Mouse (Mus musculus) heart, embryonic 14.5 days (tissue): ENCODE measurements at regions not wholly inside any gene's neighbourhood (a gene's known extent, or its start where the extent isn't known, plus 50 kb on each side); places are given as distances from the start of the nearest gene placed in this dataset.
"Not testable (repeated sequence)": the region's sequence is repeated elsewhere in the genome, so short reads cannot be mapped to it uniquely, and the experiment has no call there.

ENCODE experiments used
- ATAC-seq: fragments of 200-750 bp; cut with Nextera tagmentation; 2 replicates; pipeline ENCODE4 v1.8.0; 2017; ENCODE audit warnings: low read depth, moderate TSS enrichment; ENCODE audit not compliant: insufficient number of reproducible peaks, insufficient read depth, low FRiP score
- H3K27ac ChIP-seq, 2 experiments: fragments of 200-500 bp in 1 of 2; fragments of 300-500 bp in 1 of 2; sonication (generic) in 1 of 2; replicated peaks in 1 of 2; 2 replicates each; pipeline ENCODE4 v1.5.1; 2012 to 2014; ENCODE audit warnings: low read depth in 2 of 2, low read length in 2 of 2, control low read depth in 1 of 2, mild to moderate bottlenecking in 1 of 2, mixed read lengths in 1 of 2; ENCODE audit not compliant: control insufficient read depth in 1 of 2, insufficient read depth in 1 of 2
- H3K27me3 ChIP-seq: fragments of 300-500 bp; sonication (generic); 2 replicates; pipeline ENCODE4 v1.6.1; 2014; ENCODE audit warnings: mild to moderate bottlenecking, low read length, control low read depth; ENCODE audit not compliant: control insufficient read depth, insufficient read depth
- H3K36me3 ChIP-seq: fragments of 300-500 bp; sonication (generic); 2 replicates; pipeline ENCODE4 v1.6.1; 2014; ENCODE audit warnings: mild to moderate bottlenecking, control low read depth, low read length, mixed read lengths; ENCODE audit not compliant: control insufficient read depth, insufficient read depth
- H3K4me1 ChIP-seq, 2 experiments: fragments of 200-500 bp in 1 of 2; fragments of 300-500 bp in 1 of 2; sonication (generic) in 1 of 2; 2 replicates each; pipeline ENCODE4 v1.6.1; 2012 to 2014; ENCODE audit warnings: low read length in 2 of 2, control low read depth in 1 of 2, mixed read lengths in 1 of 2; ENCODE audit not compliant: control insufficient read depth in 2 of 2, insufficient read depth in 2 of 2
- H3K4me2 ChIP-seq: fragments of 300-500 bp; sonication (generic); 2 replicates; pipeline ENCODE4 v1.6.1; 2014; ENCODE audit warnings: mild to moderate bottlenecking, low read length
- H3K4me3 ChIP-seq, 2 experiments: fragments of 200-500 bp in 1 of 2; fragments of 300-500 bp in 1 of 2; sonication (generic) in 1 of 2; 2 replicates each; pipeline ENCODE4 v1.5.1; 2012 to 2014; ENCODE audit warnings: low read length in 2 of 2, mild to moderate bottlenecking in 2 of 2, control low read depth in 1 of 2, low read depth in 1 of 2, moderate library complexity in 1 of 2; ENCODE audit not compliant: control insufficient read depth in 1 of 2, insufficient read depth in 1 of 2
- H3K9ac ChIP-seq: fragments of 300-500 bp; sonication (generic); 2 replicates; pipeline ENCODE4 v1.6.1; 2014; ENCODE audit warnings: mild to moderate bottlenecking, low read length
- H3K9me3 ChIP-seq: fragments of 300-500 bp; sonication (generic); 2 replicates; pipeline ENCODE4 v1.6.1; 2016; ENCODE audit warnings: low read length, control low read depth; ENCODE audit not compliant: control insufficient read depth
- WGBS: fragments of 180-500 bp; shearing (Covaris S2); extraction: QIAGEN DNeasy Blood & Tissue Kit; methylation state at CpG from one replicate; pipeline ENCODE4 v1.1.7; 2014; 5-methylcytosine and 5-hydroxymethylcytosine counted together

- no peak for ATAC-seq
- Histone ChIP-seq H3K4me2 (no peak overlapping the region), H3K9me3 (no peaks in the 10 kb centered on the region), H3K4me3 (no peak overlapping the region), H3K27me3 (no peaks in the 10 kb centered on the region), H3K4me1 (no peaks in the 10 kb centered on the region), H3K9ac (no peak overlapping the region), H3K36me3 (no peaks in the 10 kb centered on the region), H3K27ac (no peak overlapping the region)
These were observed 1111.6 kb downstream of the Diaph3 start for GRCm38 (mm10) chr14:86029401-86029800.

- 71% methylated on average over 2 of the region's 2 CpGs for WGBS
- H3K4me1 ChIP-seq, H3K9me3 ChIP-seq, H3K4me3 ChIP-seq, H3K36me3 ChIP-seq, H3K27ac ChIP-seq, H3K4me2 ChIP-seq, H3K9ac ChIP-seq, H3K27me3 ChIP-seq, ATAC-seq: not testable (repeated sequence)
These were observed 1123.4 kb downstream of the Diaph3 start for GRCm38 (mm10) chr14:86017611-86018010.
